Mouse (Mus musculus) urinary bladder, postnatal 36 days (tissue): Measurements from ENCODE around the gene Psmd11.
A peak's percentile ranks its signal among the peaks of the same experiment; 100 is the strongest.
"Not testable (repeated sequence)": the region's sequence is repeated elsewhere in the genome, so short reads cannot be mapped to it uniquely, and the experiment has no call there.

Experiments
- DNase-seq, 2 experiments: peaks; one replicate each; pipeline ENCODE4 v3.0.0; 2022; ENCODE audit warnings: low spot score in 2 of 2, mixed read lengths in 1 of 2

The Psmd11 gene

DNA sequence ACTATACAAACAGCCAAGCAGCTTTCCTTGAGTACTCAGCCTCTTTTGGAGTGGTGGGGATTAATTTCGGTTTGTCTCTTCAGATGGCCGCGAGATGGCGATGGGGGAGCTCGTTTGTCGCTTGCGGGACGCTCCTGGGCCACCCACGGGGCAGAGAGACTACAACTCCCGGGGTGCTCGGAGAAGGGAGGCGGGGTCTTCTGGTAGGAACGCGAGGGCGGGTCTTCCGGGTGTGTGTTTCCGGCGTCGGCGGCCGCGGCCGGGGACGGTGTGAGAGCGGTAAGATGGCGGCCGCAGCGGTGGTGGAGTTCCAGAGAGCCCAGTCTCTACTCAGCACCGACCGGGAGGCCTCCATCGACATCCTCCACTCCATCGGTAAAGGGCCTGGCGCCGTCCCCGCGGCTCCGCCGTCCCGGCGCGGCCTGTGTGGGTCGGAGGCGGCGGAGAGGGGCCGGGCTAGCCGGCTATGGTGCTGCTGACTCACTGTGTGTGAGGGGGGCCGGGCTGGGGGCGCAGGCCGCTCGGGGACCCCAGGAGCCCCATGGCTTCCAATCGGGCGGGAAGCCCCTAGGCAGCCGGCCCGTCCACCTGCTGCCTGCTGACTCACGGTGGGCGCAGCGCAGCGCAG lies at the start of gene Psmd11:
Psmd11 (plus strand) TSS at position 235 of the 628 bp plus-strand sequence.
- peak; percentile 87 to 94 for DNase-seq

DNA sequence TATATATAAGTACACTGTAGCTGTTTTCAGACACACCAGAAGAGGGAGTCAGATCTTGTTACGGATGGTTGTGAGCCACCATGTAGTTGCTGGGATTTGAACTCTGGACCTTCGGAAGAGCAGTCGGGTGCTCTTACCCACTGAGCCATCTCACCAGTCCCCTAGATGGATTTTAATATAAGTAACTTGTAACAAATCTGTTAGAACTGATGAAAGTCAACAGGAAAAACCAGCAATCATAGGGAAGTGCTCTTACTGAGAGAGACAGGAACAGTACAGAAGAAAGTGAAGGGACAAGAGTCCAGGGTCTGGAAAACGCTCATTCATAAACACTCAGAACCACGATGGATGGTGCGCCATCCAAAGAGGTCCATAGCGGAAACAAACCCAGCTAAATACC lies 49.2 kb upstream of the Psmd11 start:
- DNase-seq: not testable (repeated sequence)

DNA sequence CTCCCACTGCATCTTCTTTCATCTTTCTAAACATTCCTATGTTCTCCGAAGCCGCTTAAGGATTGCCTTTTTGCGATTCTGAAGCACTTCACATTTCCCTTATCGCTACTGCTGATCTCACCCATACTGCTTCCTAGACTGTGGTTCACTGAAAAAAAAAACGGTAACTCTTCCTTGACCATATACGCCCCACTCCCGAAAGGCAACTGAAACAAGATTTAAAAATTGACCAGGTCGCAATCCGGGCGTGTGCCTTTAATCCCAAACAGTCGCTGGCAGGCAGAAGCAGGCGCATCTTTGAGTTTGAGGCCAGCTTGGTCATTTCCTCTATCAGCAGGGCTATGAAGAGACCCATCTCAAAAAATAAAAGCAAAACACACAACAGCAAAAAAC lies 45.8 kb upstream of the Psmd11 start:
- DNase-seq: peak in 1 of 2 experiments; percentile 23

DNA sequence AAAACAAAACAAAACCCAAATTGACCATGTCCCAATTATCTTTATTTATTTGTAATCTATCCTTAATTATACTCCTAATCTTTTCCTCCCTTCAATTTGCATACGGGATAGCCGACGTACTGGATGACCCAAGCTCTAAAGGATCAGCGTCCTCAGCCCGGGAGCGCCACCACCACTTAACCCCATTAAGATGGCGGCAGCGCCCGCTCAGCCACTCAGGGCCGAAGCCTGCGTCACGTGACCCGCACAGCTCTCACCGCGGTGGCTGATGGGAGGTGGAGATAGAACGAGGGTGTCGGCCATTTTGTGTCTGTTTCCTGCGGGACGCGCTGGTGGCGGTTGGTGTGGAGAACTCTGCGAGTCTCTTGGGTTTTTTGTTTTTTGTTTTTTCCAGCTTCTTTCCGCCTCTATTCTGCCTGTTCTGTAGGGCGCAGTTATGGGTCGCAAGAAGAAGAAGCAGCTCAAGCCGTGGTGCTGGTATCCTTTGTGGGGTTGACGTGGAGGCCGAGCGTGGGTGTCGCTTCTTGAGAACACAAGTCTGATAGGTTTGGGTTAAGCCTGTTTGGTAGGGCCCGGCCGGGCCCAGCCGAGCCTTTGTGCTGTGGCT lies 45.3 kb upstream of the Psmd11 start, which contains the start of gene Zfp207:
Zfp207 (plus strand) TSS at position 261 of the 607 bp plus-strand sequence.
- DNase-seq: peak; percentile 93 to 97

DNA sequence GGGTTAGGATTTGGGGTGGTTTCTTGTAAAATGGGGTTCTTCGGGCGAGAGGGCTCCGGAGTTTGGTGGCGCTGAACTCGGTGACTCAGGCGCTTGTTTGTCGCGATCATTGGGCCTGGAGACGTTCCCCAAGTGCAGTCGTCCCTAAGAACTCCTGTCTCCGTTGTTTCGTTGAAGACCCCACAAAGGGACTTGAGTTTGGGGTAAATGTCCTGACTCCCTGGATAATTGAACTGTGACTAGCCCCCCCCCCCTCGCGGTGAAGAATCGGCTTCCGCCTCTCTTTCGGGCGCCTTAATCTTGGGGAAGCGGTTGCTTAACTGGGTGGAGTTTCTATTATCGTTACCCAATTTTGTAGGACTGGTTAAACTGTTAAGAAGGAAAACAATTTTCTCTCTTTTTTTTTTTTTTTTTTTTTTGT lies 44.8 kb upstream of the Psmd11 start:
- DNase-seq: no peak

DNA sequence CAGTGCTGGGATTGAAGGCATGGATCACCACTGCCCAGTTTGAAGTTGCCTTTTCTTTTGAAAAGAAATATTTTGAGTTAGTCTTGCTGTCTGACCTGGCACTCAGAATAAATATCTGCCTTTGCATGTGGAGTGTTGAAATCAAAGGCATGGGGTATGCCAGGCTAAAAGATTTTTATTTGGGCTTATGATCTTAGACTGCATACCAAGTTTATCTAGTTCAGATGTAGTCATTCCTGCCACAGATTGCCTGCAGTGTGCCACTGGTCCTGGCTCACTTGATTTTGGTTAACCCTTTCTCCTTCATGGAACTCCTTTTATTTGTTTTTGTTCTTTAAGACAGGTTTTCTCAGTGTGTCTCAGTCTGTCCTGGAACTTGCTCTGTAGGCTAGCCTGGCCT lies 44.0 kb upstream of the Psmd11 start:
- DNase-seq: no peak

DNA sequence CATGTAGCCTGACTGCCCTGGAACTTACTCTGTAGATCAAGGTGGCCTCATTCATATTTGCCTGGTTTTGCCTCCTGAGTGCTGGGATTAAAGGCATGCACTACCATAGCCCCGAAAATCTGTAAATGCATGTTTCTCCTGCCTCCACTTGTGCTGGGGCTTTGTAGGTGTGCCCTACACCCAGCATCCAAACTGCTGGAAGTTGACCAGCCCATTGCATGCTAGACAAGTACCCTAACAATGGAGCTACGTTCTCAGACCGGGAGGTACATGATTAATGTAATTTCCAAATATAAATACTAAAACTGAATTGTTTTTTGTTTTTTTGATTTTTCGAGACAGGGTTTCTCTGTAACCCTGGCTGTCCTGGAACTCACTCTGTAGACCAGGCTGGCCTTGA lies 43.4 kb upstream of the Psmd11 start:
- DNase-seq: no peak

DNA sequence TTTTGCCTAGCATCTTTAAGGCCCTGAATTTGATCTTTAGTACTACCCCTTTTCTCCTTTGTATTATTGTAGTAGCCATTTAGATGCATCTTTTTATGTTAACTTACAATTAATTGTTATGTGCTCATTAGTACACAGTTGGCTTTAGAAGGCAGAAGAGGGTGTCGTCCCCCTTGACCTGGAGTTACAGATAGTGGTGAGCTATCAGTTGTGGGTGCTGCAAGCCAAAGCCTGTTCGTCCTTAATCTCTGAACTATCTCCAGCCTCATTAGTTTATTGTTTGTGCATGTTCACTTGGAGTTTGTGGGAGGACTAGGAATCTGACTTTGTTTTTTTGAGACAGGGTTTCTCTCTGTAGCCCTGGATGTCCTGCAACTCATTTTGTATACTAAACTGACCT lies 41.6 kb upstream of the Psmd11 start:
- no peak for DNase-seq

DNA sequence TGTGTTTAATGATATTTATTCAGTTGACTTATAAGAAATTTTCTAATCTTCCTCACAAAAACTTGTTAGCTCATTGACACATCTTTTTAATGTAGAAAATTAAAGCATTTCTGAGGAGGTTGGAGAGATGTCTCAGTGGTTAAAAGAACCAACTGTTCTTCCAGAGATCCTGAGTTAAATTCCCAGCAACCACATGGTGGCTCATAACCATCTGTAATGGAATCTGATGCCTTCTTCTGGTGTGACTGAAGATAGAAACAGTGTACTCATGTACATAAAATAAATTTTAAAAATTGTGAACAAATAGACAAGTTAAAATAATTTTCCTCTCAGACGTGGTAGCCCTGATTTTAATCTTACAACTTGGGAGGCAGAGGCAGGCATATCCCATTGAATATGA lies 38.5 kb upstream of the Psmd11 start:
- no peak for DNase-seq

DNA sequence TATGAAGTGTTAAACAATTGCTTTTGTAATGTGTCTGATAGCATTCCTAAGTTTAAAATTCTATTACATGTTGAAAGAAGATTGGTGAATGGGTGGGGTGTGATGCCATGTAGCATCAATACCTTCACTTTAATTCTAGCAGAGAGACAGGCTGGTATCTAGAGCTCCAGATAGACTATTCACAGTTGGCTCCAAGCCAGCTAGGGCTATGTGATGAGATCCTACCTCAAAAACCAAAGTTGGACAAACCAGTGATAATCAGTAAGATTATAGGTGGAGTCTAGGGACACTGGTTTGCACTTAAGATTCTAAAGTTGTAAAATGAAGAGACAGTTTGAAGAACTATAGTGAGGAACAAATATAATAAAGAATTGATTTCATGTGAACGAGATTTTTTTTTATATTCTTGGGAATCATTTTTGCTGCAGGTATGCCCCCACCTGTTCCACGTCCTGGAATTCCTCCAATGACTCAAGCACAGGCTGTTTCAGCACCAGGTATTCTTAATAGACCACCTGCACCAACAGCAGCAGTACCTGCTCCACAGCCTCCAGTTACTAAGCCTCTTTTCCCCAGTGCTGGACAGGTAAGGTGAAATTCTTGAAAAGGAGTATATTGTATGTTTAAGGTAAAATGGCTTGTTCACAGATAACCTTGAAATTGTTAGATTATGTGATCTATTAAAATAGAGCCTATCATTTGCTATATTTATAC lies 36.9 kb upstream of the Psmd11 start:
- DNase-seq: no peak

DNA sequence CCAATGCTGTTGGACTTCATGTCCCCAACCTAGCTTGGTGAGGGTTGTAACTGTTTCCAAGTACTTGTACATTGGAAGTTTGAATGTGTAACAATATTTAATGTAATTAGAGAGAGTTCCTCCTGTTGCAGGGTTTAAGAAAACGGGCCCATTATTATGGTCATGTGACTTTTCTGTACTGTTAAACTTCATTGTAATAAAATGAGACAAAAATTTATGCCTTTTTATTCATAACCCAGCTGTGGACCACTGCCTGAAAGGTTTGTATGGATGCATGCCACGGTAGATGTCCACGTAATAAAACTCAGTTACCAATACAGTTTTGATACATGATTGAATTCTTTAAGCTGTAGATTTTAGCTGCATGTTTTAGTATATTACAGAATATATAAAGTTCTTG lies 32.5 kb upstream of the Psmd11 start:
- DNase-seq: no peak

DNA sequence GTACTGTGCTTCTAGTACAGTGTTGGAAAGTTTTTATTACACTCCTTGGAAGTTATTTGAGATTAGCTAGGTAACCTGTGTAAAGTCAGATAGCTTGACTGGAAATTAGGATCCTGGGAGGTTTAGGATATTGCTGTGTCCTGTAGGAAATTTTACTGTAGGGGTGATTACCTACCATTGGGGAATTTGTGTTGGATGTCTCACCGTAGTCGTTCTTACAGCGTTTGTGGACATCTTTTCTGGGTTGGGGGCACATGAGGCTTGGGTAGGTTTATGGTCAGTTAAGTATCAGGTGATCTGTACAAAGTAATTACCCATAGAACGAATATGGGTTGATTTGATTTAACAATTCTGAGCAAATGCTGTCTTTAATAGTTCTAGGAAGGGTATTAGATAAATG lies 31.8 kb upstream of the Psmd11 start:
- DNase-seq: no peak

DNA sequence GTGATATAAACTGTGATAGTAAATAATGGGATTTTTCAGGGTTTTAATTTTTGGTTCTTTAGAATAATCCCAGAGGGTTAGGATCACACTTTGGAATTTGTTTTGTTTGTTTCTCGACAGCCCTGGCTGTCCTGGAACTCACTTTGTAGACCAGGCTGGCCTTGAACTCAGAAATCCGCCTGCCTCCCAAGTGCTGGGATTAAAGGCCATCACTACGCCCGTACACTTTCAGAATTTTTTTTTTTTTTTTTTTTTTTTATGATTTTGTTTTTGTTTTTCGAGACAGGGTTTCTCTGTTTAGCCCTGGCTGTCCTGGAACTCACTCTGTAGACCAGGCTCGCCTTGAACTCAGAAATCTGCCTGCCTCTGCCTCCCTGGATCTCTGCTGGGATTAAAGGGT lies 20.5 kb upstream of the Psmd11 start:
- not testable (repeated sequence) for DNase-seq

DNA sequence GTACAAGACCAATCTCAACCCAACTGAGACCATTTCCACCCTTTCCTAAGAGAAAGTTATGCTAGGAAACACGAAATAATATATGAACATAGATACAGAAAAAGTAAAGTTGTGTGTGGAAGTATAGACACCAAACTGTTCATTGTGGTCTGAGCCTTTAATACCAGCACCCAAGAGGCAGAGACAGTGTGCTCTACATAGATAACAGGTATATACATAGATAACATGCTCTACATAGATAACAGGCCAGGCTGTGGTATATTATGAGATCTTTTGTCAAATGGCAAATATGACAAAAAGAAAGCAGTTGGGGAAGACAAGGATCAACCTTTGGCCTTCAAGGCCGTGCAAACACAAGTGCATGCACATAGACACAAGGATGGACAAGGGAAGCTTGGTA lies 18.0 kb upstream of the Psmd11 start:
- no peak for DNase-seq

DNA sequence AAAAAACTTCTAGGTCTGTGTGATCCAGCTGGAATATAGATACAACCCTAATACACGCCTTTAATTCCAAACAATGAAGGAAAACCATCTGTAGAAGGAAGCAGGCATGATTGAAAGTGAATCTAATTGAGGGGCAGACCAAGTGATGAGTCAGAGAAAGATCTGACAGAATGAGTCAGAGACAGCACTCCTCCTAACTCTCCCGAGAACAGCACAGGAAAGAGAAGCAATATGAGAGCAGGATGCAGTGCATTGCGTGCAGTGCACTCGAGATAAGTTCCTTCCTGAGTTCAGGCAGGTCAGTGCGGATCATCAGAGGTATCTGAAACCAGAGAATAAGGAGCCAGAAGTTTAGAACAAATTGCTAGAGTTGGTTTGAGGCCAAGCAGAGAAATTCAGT lies 11.3 kb upstream of the Psmd11 start:
- no peak for DNase-seq

DNA sequence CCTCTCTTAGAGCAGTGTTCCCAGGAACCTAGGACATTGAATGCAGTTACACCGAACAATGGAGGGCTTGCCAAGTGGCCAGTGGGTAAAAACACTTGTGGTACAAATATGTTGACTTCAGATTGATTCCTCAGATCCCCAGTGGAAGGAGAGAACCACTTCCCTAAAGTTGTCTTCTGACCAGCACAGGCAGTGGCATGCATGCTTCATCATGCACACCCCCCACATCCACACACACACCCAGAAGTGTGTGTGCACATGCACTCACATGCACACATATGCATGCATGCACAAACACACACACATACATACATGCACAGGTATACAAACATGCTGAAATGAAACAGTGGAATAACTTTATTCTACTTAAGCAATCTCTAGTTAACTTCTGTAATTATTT lies 8.7 kb upstream of the Psmd11 start:
- DNase-seq: no peak

DNA sequence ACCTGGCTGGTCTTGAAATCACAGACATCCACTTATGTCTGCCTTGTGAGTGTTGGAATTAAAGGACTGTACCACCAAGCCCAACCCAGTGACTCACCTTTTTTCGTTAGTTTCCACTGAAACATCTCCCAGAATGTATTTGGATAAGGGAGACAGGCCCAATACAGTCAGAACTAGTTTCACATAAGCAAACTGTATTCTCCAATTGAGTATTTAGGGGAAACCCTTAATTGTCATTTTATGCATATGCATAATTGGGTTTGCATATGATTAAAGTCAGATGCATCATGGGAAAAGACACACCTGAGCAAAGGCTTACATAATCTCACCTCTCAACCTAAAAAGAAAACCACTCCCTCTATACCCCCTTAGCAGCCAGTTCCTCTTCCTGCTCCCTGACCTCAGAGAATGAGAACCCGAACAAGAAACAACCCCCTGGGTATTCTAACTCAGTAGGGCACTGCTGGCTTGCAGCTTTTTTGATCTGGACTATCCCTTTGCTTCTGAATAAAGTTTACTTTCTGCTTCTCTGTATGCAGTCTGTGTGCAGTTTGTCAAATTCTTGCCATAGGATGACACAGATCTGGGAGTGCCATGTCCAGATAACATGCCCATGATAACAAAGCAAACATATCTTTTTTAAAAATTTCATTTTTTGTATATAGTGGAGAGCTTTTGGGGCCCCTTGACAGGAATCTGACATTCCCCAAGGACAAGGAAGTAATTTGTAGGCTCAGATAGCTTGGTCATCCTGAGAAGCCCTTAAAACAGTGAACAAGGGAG lies 8.0 kb upstream of the Psmd11 start:
- DNase-seq: no peak

DNA sequence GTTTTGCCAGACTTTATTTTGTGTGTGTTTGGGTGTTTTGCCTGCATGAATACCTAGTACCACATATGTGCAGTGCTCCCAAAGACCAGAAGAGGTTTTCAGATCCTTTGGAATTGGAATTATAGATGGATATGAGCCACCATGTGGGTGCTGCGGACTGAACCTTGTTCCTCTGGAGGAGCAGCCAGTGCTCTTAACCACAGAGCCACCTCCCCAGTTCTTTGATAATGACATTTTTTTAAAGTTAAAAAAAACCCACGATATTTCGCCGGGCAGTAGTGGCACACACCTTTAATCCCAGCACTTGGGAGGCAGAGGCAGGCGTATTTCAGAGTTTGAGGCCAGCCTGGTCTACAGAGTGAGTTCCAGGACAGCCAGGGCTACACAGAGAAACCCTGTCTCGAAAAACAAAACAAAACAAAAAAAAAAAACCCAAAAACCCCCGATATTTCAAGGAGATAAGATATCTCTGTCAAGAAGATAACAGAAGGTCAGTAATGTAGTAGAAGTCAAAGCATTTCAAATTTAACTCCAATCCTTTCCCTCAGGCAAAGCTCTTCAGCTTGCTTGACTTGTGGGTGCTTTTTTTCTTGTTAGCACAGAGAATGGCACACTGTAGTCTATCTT lies 6.9 kb upstream of the Psmd11 start:
- no peak for DNase-seq

DNA sequence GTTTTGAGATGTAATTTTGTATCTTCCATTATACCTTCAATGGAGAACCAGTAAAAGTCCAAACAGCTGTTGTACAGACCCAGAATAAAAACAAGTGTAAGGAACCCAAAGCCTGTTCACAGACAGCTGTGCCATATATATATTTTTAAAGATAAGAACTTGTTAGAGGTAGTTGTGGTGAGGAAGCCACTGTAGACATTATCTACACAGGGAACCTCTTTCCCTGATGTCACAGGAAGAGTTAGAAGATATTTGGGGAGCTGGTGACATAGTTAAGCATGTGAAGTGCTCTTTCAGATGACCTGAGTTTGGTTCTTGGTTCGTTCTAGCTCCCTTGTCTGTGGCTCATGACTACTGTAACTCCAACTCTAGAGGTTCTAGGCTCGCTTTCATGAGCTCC lies 3.7 kb upstream of the Psmd11 start:
- no peak for DNase-seq

DNA sequence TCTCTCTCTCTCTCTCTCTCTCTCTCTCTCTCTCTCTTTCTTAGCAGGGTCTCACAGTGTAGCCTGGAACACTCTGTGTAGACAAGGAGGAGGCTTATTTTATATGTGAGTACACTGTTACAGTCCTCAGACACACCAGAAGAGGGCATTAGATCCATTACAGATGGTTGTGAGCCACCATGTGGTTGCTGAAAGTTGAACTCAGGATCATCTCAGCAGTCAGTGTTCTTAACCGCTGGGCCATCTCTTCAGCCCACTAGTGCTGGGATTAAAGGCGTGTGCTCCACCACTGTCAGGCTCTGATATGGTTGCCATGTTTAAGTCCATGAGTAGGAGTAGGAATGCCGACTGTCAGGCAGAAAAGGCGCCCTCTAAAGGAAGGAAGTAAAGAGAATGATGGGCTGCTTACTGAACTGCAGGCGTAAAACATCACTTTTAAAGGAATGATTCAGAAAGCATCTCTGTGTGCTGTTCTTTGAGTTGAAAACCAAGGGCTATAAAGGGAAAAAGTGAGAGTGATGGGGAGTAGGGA lies 3.1 kb upstream of the Psmd11 start:
- no peak for DNase-seq

DNA sequence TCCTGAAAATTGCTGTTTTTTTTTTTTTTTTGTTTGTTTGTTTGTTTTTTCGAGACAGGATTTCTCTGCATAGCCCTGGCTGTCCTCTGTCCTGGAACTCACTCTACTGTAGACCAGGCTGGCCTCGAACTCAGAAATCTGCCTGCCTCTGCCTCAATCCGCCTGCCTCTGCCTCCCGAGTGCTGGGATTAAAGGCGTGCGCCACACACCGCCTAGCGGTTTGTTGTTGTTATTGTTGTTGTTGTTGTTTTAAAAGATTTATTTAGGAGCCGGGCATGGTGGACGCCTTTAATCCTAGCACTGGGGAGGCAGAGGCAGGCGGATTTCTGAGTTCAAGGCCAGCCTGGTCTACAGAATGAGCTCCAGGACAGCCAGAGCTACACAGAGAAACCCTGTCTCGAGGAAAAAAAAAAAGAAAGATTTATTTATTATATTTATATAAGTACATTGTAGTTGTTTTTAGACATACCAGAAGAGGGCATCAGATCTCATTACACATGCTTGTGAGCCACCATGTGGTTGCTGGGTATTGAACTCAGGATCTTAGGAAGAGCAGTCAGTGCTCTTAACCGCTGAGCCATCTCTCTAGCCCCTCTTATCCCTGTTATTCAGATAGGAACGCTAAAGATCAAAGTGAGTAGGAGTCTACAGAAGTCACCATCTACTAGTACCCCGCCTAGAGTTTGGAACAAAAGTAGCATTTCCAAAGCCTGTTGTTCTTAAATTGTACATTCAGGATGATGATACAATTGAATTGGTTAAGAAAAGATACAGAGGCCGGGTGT lies 2.2 kb upstream of the Psmd11 start:
- DNase-seq: not testable (repeated sequence)
